Mouse (Mus musculus): ENCODE data around the gene Gm49322. TPM values are rescaled to one million over a fixed set of nuclear protein-coding genes. Genes with fewer than 3 reads are reported as not detected.
"Not testable (repeated sequence)": the region's sequence is repeated elsewhere in the genome, so short reads cannot be mapped to it uniquely, and the experiment has no call there.

Gm49322 gene
- 4.2 and 4.5 TPM in 2 replicates for polyA plus RNA-seq (2012; rRNA removed)

DNA sequence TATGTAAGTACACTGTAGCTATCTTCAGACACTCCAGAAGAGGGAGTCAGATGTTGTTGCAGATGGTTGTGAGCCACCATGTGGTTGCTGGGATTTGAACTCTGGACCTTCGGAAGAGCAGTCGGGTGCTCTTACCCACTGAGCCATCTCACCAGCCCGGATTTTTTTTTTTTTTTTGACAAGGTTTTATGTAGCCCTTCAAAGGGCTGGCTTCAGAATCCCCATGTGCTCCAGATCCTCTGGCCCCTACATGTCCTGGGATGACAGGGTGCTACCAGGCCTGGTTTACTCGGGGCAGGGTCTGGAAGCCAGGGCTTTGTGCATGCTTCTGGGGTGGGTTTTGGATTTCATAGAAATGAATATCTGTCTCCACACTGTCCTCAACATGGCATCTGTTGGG is at the start of gene Gm49322:
TSS of gene Gm49322 (plus strand) at position 301 of the 400 bp plus-strand sequence.
- DNase-seq (ENCODE audit: low read depth): not testable (repeated sequence)

DNA sequence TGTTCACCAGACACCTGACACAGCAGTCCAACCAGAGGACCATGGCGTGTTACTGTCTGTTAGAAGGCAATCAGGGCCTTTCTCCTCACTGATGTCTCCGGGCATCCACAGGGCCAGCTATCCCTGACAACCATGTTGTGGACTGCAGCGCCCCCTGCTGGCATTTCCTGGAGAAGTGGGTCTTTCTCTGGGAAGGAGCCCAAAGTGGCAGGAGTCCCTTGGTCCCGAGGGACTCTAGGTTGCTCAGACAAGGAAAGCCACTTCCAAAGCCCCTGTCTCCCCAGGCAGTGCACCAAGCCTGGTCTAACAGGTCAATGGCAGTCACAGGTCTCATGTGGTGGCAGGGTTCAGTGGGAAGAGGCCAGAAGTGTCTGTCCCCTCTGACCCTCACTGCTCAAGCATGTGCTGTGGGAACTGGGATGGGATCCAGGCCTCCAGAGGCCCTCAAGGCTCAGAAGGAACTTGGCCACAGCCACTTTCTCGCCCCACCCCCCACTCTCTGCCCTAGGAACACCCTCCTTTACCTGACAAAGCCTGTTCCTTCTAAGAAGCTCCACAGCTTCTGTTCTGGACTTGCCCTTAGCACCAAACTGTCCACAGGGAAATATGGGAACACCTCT is 48.4 kb upstream of the Gm49322 start:
- TF ChIP-seq POLR2A (IDR thresholded peaks at IDR 0.05; ENCODE audit: borderline replicate concordance, extremely low read depth, insufficient read depth, insufficient read length, poor library complexity, severe bottlenecking) (no peak), CTCF (IDR thresholded peaks at IDR 0.05; ENCODE audit: borderline replicate concordance, extremely low read depth, insufficient read depth, insufficient read length) (peak; percentile 81)
- DNase-seq (ENCODE audit: low read depth): peak; percentile 63

DNA sequence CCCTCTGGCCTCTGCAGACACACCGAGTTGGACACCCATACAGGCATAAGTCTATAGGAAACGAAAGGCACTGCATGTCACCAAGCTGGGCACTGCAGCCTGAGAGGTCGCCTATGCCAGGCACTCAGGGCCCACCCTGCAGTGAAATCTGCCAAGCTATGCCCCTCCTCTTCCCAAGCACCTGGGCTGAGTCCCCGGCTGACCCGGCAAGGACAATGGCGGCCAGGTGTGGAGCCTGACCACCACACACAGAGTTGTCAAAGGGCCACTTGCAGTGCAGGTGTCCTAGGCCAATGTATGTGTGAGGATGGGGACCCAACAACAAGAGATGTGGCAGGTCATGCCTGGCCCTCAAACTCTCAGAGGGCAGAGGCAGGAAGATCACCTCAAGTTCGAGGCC is 46.4 kb upstream of the Gm49322 start:
- DNase-seq (ENCODE audit: low read depth): no peak
- TF ChIP-seq CTCF (IDR thresholded peaks at IDR 0.05; ENCODE audit: borderline replicate concordance, extremely low read depth, insufficient read depth, insufficient read length): no peak

GRCm38 (mm10) chr10:80560621-80561020 is 45.2 kb upstream of the Gm49322 start:
- TF ChIP-seq CTCF (IDR thresholded peaks at IDR 0.05; ENCODE audit: borderline replicate concordance, extremely low read depth, insufficient read depth, insufficient read length) (no peak), POLR2A (IDR thresholded peaks at IDR 0.05; ENCODE audit: borderline replicate concordance, extremely low read depth, insufficient read depth, insufficient read length, poor library complexity, severe bottlenecking) (no peak)
- DNase-seq (ENCODE audit: low read depth): no peak

DNA sequence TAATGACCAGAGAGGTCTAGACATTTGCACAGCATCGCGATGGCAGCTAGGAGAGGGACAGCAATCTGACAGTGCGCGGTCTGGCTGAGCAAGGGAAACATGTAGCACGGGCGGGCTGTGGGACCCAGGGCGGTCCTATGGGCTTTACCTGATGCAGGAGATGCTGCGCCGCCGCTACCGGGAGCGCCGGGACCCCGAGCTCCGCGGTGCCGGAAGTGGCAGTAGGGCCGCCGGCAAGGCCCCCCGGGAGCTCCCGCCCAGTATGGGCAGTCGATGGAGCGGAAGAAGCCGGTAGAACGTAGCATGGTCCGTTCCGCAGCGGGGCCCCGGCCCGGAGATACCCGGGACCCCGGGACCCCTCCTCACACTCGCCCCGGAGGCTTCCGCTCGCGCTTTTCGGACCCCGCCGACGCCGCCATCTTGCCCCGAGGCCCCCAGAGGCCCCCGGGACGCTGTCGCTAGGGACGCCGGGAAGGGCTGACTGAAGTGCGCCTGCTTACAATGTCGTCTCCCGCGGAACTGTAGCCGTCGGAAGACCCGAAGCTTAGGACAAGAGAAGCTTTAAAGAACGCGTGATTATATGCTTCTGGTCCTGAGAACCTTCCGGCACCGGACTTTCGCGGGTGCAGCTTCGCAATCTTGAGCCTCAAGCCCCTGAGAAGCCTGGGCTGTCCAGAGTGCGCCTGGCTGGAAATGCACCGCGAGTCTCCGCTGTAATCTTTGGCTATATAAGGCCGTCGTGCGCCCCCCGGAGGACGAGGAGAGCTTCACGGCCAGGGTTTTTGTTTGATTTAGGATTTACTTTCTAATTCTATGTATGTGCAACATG is 44.5 kb upstream of the Gm49322 start, which contains the start of gene Rexo1:
TSS of gene Rexo1 (minus strand) at position 445 of the 829 bp plus-strand sequence.
- peak; percentile 98 for DNase-seq (ENCODE audit: low read depth)
- peak; percentile 89 for TF ChIP-seq CTCF (IDR thresholded peaks at IDR 0.05; ENCODE audit: borderline replicate concordance, extremely low read depth, insufficient read depth, insufficient read length)
- TF ChIP-seq POLR2A (IDR thresholded peaks at IDR 0.05; ENCODE audit: borderline replicate concordance, extremely low read depth, insufficient read depth, insufficient read length, poor library complexity, severe bottlenecking): peak; percentile 37; the same call in 1 of the 2 replicates

GRCm38 (mm10) chr10:80566375-80567092 is 39.3 kb upstream of the Gm49322 start:
- TF ChIP-seq CTCF (IDR thresholded peaks at IDR 0.05; ENCODE audit: borderline replicate concordance, extremely low read depth, insufficient read depth, insufficient read length): peak; percentile 93
- no peak for TF ChIP-seq POLR2A (IDR thresholded peaks at IDR 0.05; ENCODE audit: borderline replicate concordance, extremely low read depth, insufficient read depth, insufficient read length, poor library complexity, severe bottlenecking)
- DNase-seq (ENCODE audit: low read depth): peak; percentile 87

DNA sequence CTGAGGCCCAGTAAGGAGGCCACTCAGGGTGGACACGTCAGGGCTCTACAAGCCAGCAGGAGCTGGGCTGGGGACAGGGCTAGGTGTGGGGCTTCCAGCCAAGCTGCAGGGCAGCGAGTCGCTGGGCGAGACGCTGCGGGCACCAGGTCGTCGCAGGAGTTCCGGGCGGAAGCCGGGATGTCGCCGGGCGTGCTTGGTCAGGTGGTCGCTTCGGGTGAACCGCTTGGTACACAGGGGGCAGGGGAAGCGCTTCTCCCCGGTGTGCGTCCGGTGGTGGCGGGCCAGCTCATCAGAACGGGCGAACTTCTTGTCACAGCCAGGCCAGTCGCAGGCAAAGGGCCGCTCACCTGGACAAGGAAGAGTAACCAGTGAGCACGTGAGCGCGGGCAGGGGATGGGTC is 36.9 kb upstream of the Gm49322 start:
- TF ChIP-seq POLR2A (IDR thresholded peaks at IDR 0.05; ENCODE audit: borderline replicate concordance, extremely low read depth, insufficient read depth, insufficient read length, poor library complexity, severe bottlenecking) (no peak), CTCF (IDR thresholded peaks at IDR 0.05; ENCODE audit: borderline replicate concordance, extremely low read depth, insufficient read depth, insufficient read length) (no peak)
- no peak for DNase-seq (ENCODE audit: low read depth)

DNA sequence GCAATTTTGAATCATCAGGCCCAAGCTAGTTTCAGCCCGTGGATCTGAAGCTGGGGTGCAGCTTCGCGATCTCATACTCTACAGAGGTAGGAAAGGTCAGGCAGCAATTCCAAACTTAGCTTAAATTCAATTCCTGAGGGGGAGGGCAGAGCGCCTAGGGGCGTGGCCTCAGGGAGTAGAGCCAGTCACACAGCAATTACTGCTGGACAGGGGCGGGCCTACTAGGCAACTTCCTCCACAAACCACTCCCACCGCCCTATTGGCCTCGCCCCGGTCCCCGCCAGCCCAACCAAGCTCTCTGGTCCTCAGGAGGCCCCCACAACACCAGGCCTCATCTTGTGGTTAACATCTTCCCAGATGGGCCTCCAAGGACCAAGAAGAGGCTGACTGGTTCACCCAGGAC is 36.2 kb upstream of the Gm49322 start:
- TF ChIP-seq POLR2A (IDR thresholded peaks at IDR 0.05; ENCODE audit: borderline replicate concordance, extremely low read depth, insufficient read depth, insufficient read length, poor library complexity, severe bottlenecking): no peak
- TF ChIP-seq CTCF (IDR thresholded peaks at IDR 0.05; ENCODE audit: borderline replicate concordance, extremely low read depth, insufficient read depth, insufficient read length): no peak
- no peak for DNase-seq (ENCODE audit: low read depth)

DNA sequence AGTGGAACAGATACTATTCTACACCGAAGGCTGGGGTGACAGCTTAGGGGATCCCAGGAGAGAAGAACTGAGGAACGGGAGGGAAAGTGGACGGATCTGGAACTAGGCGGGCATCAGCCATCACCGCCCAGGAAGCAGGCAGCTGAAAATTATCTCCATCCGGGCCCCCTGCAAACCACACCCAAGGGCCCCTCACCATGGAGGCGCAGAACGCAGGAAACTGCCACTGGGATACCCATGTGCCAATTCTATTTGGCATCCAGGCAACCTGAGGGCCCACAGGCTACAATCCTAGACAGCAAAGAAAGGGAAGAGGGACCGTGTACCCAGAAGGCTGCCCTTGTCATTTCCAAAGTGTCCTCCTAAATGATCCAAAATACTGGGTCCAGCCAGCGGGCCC is 35.4 kb upstream of the Gm49322 start:
- TF ChIP-seq POLR2A (IDR thresholded peaks at IDR 0.05; ENCODE audit: borderline replicate concordance, extremely low read depth, insufficient read depth, insufficient read length, poor library complexity, severe bottlenecking) (no peak), CTCF (IDR thresholded peaks at IDR 0.05; ENCODE audit: borderline replicate concordance, extremely low read depth, insufficient read depth, insufficient read length) (no peak)
- no peak for DNase-seq (ENCODE audit: low read depth)

- TF ChIP-seq CTCF (IDR thresholded peaks at IDR 0.05; ENCODE audit: borderline replicate concordance, extremely low read depth, insufficient read depth, insufficient read length) (no peak), POLR2A (IDR thresholded peaks at IDR 0.05; ENCODE audit: borderline replicate concordance, extremely low read depth, insufficient read depth, insufficient read length, poor library complexity, severe bottlenecking) (no peak)
- peak; percentile 63 for DNase-seq (ENCODE audit: low read depth)
Measured at GRCm38 (mm10) chr10:80570871-80571836, 34.7 kb upstream of the Gm49322 start.

- DNase-seq (ENCODE audit: low read depth): no peak
Measured at GRCm38 (mm10) chr10:80572477-80572876, 33.3 kb upstream of the Gm49322 start.

More at GRCm38 (mm10) chr10:80572477-80572876, 33.3 kb upstream of the Gm49322 start:
- no peak for TF ChIP-seq CTCF (IDR thresholded peaks at IDR 0.05; ENCODE audit: borderline replicate concordance, extremely low read depth, insufficient read depth, insufficient read length)
- TF ChIP-seq POLR2A (IDR thresholded peaks at IDR 0.05; ENCODE audit: borderline replicate concordance, extremely low read depth, insufficient read depth, insufficient read length, poor library complexity, severe bottlenecking): no peak
